Mouse (Mus musculus) kidney, embryonic 15.5 days (tissue): Measurements from ENCODE around the gene Ptpre. TPM values are rescaled to one million over a fixed set of nuclear protein-coding genes. Genes with fewer than 3 reads are reported as not detected.

Experiments
- ATAC-seq: fragments of 200-750 bp; cut with Nextera tagmentation; replicated peaks from 2 replicates; pipeline ENCODE4 v1.8.0; 2017; ENCODE audit warnings: moderate TSS enrichment; ENCODE audit not compliant: low FRiP score
- H3K27ac ChIP-seq: fragments of 300-500 bp; sonication (generic); 2 replicates; pipeline ENCODE4 v1.5.1; 2015; ENCODE audit warnings: mild to moderate bottlenecking, inconsistent platforms
- H3K27me3 ChIP-seq: fragments of 300-500 bp; sonication (generic); 2 replicates; pipeline ENCODE4 v1.6.1; 2015; ENCODE audit warnings: inconsistent platforms
- H3K36me3 ChIP-seq: fragments of 300-500 bp; sonication (generic); 2 replicates; pipeline ENCODE4 v1.6.1; 2015; ENCODE audit warnings: inconsistent platforms
- H3K4me1 ChIP-seq: fragments of 300-500 bp; sonication (generic); 2 replicates; pipeline ENCODE4 v1.6.1; 2015; ENCODE audit warnings: inconsistent platforms
- H3K4me2 ChIP-seq: fragments of 300-500 bp; sonication (generic); 2 replicates; pipeline ENCODE4 v1.6.1; 2015; ENCODE audit warnings: moderate library complexity, mild to moderate bottlenecking, inconsistent platforms
- H3K4me3 ChIP-seq: fragments of 300-500 bp; sonication (generic); replicated peaks from 2 replicates; pipeline ENCODE4 v1.5.1; 2015; ENCODE audit warnings: mild to moderate bottlenecking, inconsistent platforms
- H3K9ac ChIP-seq: fragments of 300-500 bp; sonication (generic); 2 replicates; pipeline ENCODE4 v1.6.1; 2015; ENCODE audit warnings: mild to moderate bottlenecking, inconsistent platforms
- H3K9me3 ChIP-seq: fragments of 300-500 bp; sonication (generic); replicated peaks from 2 replicates; pipeline ENCODE4 v1.6.1; 2016; ENCODE audit warnings: inconsistent platforms
- WGBS: fragments of 180-500 bp; shearing (Covaris S2); methylation state at CpG from one replicate; pipeline ENCODE4 v1.1.7; 2015; ENCODE audit warnings: mixed read lengths; 5-methylcytosine and 5-hydroxymethylcytosine counted together
- polyA plus RNA-seq: library from polyadenylated mRNA; unstranded; fragments of >200 nt; fragmentation: Nextera tagmentation; extraction: Ambion mirVana; gene quantifications from 2 replicates; pipeline ENCODE4 v1.2.1, GENCODE M21; 2015

Ptpre gene
- polyA plus RNA-seq, 1 experiment from 2014 or later: 1.6 TPM

DNA sequence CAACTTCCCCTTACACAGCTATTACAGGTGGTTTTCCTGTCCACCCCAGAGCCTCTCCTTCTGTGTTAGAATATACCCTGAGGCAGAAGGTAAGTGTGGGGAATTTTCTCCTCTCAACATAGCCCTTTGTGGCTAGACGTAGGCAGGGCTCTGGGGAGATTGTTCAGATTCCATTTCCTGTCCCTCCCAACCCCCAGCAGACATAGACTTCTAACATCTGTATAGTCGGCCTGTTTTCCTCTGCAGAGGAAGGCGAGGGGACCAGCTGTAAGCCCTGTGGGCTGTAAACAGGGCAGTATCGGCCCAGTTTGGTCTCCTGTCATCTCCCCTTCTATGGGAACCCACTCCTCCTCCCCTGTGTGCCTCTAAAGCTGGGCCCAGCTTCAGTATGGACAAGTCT, 20.1 kb upstream of the Ptpre start:
- H3K27ac ChIP-seq: no peak overlapping the region
- peaks cover 14% of the 10 kb centered on the region for H3K4me1 ChIP-seq
- 48% methylated on average over 4 of the region's 4 CpGs for WGBS
- H3K27me3 ChIP-seq: no peaks in the 10 kb centered on the region
- H3K9ac ChIP-seq: no peak overlapping the region
- H3K4me3 ChIP-seq: no peak overlapping the region
- no peaks in the 10 kb centered on the region for H3K9me3 ChIP-seq
- H3K4me2 ChIP-seq: no peak overlapping the region
- H3K36me3 ChIP-seq: no peaks in the 10 kb centered on the region
- ATAC-seq: no peak

DNA sequence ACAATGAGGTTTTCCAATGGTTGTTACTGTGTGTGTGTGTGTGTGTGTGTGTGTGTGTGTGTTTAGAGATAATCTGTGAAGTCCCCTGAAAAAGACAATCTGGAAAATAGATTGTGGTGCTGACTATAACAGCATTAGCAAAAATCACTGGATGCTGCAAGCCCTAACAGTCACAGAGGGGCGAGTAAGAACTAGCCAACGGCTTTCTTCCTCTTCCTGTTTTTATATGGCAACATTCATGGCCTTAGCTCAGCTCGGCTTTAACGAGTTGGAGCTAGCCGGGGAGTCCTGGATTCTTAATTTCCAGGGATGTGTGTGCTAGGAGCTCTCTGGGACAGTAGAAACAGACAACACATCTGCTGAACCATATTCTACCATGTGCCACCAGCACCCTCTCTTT, 17.0 kb upstream of the Ptpre start:
- no peak for ATAC-seq
- H3K4me3 ChIP-seq: no peak overlapping the region
- H3K4me1 ChIP-seq: peaks cover 36% of the 10 kb centered on the region
- H3K36me3 ChIP-seq: no peaks in the 10 kb centered on the region
- H3K27ac ChIP-seq: no peak overlapping the region
- H3K9me3 ChIP-seq: no peaks in the 10 kb centered on the region
- no peak overlapping the region for H3K4me2 ChIP-seq
- no peak overlapping the region for H3K9ac ChIP-seq
- H3K27me3 ChIP-seq: no peaks in the 10 kb centered on the region
- 52% methylated on average over 5 of the region's 5 CpGs for WGBS

DNA sequence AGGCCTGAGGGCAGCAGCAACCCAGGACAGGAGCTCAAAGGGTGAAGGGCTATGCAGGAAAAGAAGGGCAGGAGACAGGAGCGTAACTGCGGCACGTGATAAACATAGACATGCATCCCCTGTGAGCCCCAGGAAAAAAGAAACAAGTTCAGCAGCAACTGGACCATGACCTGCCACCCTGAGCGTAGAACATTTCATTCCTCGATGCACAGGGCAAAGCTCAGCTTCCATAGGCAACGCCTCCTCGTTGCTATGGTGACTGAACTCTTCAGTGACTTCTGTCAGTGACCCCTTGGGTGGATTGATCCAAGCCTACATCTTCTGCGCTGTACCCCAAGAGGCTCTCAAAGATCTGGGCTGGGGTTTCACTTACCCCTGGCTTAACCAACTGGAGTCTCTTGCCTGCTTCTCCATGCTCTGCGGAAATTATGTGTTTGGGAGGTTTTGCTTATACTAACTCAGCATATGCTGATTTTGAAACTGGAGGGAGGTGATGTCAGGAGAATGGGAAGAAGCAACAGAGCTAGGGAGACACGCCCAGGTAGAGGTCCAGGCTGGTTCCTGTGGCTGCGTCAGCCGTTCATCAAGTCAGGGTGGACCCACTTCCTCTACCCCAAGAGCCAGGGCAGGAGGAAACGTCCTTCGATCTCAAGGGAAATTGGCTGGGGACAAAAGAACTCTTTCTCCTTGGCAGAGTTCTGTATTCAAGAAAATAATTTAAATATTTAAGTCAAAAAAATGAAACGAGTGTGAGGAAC, 15.3 kb upstream of the Ptpre start:
- H3K4me3 ChIP-seq: no peak overlapping the region
- ATAC-seq: peak; percentile 85
- H3K9me3 ChIP-seq: no peaks in the 10 kb centered on the region
- H3K9ac ChIP-seq: no peak overlapping the region
- 49% methylated on average over 15 of the region's 15 CpGs for WGBS
- no peaks in the 10 kb centered on the region for H3K36me3 ChIP-seq
- H3K27me3 ChIP-seq: no peaks in the 10 kb centered on the region
- H3K4me1 ChIP-seq: peaks cover 36% of the 10 kb centered on the region
- peak overlapping the region; percentile 51 for H3K27ac ChIP-seq
- peak overlapping the region; percentile 1; the same call in 1 of the 2 replicates for H3K4me2 ChIP-seq

DNA sequence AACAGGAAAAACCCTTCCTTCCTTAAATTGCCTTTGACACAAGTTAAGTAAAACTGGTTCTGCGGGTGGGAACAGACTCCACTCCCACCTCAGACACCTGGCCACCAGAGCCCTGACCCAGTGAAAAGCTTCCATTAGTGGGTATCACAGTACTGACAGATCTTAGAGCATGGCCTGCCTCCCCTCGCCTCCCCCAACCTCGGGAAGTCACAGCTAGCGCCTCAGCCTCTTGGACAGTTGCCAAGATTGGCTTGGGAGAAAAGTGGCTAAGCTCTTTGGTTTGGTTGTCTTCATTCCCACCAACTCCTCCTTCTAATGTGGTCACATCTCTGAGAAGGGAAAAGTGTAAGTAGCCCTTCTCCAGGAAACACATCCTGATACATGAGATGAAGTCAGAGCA, 13.3 kb upstream of the Ptpre start:
- H3K4me2 ChIP-seq: no peak overlapping the region
- H3K36me3 ChIP-seq: no peaks in the 10 kb centered on the region
- H3K4me1 ChIP-seq: peaks cover 34% of the 10 kb centered on the region
- peak; percentile 43 for ATAC-seq
- H3K4me3 ChIP-seq: no peak overlapping the region
- peak overlapping the region; percentile 66 for H3K27ac ChIP-seq
- H3K9me3 ChIP-seq: no peaks in the 10 kb centered on the region; the same call in 1 of the 2 replicates
- WGBS: 14% methylated on average over 4 of the region's 4 CpGs
- H3K27me3 ChIP-seq: no peaks in the 10 kb centered on the region
- H3K9ac ChIP-seq: no peak overlapping the region

DNA sequence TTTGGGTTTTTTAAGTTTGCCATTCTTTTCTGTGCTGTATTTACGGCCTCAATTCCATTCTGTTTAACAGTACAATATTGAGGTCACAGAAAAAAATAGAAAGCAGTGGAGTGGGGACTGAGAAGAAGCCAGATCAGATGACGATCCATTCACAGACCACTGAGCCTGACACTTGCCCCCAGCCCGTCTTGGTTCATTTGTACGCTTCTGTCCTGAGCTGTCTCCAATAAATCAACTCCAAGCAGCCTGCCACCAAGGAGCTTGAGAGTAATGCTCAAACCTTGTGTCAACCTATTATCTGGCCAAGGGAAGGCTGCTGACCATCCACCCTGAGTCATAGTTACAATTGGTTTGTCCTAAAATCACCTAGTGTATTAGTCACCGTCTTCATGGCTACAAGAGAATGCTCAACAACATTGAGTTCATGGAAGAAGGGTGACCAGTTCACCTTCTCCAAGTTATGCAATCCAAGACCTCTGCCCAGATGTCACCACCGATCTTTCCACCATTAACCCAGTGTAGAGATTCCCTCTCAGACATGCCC, 12.8 kb upstream of the Ptpre start:
- H3K36me3 ChIP-seq: no peaks in the 10 kb centered on the region
- ATAC-seq: peak; percentile 70
- no peak overlapping the region for H3K9ac ChIP-seq
- no peaks in the 10 kb centered on the region; the same call in 1 of the 2 replicates for H3K9me3 ChIP-seq
- peaks cover 34% of the 10 kb centered on the region for H3K4me1 ChIP-seq
- 42% methylated on average over 6 of the region's 6 CpGs for WGBS
- no peak overlapping the region for H3K4me3 ChIP-seq
- no peaks in the 10 kb centered on the region for H3K27me3 ChIP-seq
- peak overlapping the region; percentile 66 for H3K27ac ChIP-seq
- no peak overlapping the region for H3K4me2 ChIP-seq

DNA sequence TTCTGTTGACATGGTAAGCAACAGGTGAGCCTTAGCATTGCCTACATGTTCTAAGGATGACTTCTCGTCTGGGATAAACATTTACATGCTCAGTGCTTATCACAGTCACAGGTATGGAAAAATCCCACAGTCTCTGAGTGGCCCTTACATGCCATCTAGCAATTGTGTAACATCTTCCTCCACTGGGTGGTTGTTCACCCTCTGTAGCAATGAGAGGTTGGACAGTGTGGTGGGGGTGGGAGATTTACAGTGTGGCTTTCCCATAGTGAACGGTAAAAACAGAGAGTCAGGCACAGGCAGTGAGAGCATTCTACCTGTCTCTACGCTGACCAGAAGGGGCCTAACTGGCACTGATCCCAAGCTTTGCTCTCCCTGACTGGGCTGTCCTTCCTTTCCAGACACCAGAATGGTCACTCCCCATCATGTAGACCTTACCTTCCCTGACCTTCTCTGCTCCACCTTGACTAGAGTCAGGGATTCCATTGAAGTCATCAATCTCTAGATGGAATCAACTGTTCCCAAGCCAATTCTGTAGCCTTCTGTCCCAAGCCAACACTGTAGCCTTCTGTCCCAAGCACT, 10.6 kb upstream of the Ptpre start:
- no peaks in the 10 kb centered on the region for H3K27me3 ChIP-seq
- H3K9me3 ChIP-seq: no peaks in the 10 kb centered on the region; the same call in 1 of the 2 replicates
- H3K4me1 ChIP-seq: peaks cover 27% of the 10 kb centered on the region
- WGBS: 71% methylated on average over 3 of the region's 3 CpGs
- H3K4me2 ChIP-seq: 0 out of 2 replicates have a peak overlapping the region, but pooled peaks have one; percentile 20
- 0 out of 2 replicates have a peak overlapping the region, but pooled peaks have one; percentile 6 for H3K4me3 ChIP-seq
- no peaks in the 10 kb centered on the region for H3K36me3 ChIP-seq
- no peak overlapping the region for H3K27ac ChIP-seq
- H3K9ac ChIP-seq: no peak overlapping the region
- no peak for ATAC-seq

DNA sequence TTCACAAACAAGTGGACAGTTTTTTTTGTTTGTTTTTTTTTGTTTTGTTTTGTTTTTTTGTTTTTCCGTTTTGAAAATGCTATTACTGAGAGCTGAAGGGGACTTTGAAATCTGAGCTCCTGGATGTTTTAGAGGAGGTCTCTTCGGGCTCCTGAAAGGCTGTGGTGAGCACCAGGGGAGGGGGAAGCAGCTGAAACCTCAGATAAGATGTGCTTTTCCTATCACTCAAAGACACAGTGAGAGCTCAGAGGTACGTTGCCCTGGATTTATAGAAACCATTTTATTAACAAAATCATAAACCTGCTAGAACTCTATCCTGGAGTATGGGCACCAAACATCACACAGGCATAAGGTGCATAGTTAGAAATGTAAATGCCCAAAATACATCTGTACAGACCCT, 10.1 kb upstream of the Ptpre start:
- Histone ChIP-seq H3K27me3 (no peaks in the 10 kb centered on the region), H3K36me3 (no peaks in the 10 kb centered on the region), H3K9me3 (no peaks in the 10 kb centered on the region; the same call in 1 of the 2 replicates), H3K4me1 (peaks cover 22% of the 10 kb centered on the region), H3K27ac (no peak overlapping the region), H3K9ac (no peak overlapping the region), H3K4me2 (0 out of 2 replicates have a peak overlapping the region, but pooled peaks have one; percentile 20), H3K4me3 (peak overlapping the region; percentile 6; the same call in 1 of the 2 replicates)
- ATAC-seq: no peak
- 47% methylated on average over 3 of the region's 3 CpGs for WGBS

DNA sequence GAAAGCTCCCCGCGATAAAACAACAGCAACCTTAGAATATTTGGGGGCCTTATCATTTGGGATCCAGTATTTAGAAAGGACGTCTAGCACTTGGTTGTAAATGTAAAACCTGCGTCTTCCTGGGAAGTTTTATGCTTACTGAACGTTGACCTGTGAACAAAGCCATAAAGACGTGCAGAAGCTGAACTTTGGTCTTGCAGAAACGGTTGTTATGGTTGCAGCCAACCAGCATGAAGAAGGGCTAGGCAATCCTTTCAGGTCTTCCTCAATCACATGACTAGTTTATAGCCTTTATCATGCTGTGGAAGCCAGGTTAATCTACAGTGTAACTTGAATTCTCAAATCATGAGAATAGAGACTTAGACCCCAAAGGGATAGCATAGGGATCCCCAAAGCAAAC, 8.8 kb upstream of the Ptpre start, which contains the start of gene Clrn3:
Gene Clrn3, minus strand, starts transcription at position 140 of the 400 bp plus-strand sequence.
- H3K36me3 ChIP-seq: no peaks in the 10 kb centered on the region
- H3K9ac ChIP-seq: no peak within 1 kb of the TSS
- 0 out of 2 replicates have a peak within 1 kb of the TSS, but pooled peaks have one; percentile 30 for H3K27ac ChIP-seq
- ATAC-seq: peak; percentile 47
- no peaks in the 10 kb centered on the region; the same call in 1 of the 2 replicates for H3K9me3 ChIP-seq
- WGBS: 52% methylated on average over 7 of the region's 7 CpGs
- no peak within 1 kb of the TSS for H3K4me2 ChIP-seq
- no peaks in the 10 kb centered on the region for H3K27me3 ChIP-seq
- no peak within 1 kb of the TSS; the same call in 1 of the 2 replicates for H3K4me3 ChIP-seq
- H3K4me1 ChIP-seq: peaks cover 13% of the 10 kb centered on the region

DNA sequence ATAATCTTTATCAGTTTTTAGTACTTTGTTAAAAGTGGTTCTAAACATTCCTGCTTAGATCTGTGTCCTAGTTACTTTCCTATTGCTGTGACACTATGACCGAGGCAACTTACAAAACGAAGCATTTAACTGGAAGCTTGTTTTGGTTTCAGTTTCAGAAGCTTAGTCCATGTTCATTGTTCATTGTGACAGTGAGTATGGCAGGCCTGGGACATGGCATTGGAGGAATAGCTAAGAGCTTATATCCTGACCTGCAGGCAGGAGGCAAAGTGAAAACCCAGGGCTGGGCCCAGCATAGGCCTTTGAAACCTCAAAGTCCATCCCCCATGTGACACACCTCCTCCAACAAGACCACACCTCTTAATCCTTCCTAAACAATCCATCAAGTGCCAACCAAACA, 8.2 kb upstream of the Ptpre start:
- Histone ChIP-seq H3K4me2 (no peak overlapping the region), H3K36me3 (no peaks in the 10 kb centered on the region), H3K9me3 (no peaks in the 10 kb centered on the region; the same call in 1 of the 2 replicates), H3K27me3 (no peaks in the 10 kb centered on the region), H3K9ac (no peak overlapping the region), H3K27ac (no peak overlapping the region), H3K4me1 (peaks cover 7% of the 10 kb centered on the region), H3K4me3 (no peak overlapping the region)
- ATAC-seq: no peak
- WGBS: 83% methylated on average over 2 of the region's 2 CpGs

DNA sequence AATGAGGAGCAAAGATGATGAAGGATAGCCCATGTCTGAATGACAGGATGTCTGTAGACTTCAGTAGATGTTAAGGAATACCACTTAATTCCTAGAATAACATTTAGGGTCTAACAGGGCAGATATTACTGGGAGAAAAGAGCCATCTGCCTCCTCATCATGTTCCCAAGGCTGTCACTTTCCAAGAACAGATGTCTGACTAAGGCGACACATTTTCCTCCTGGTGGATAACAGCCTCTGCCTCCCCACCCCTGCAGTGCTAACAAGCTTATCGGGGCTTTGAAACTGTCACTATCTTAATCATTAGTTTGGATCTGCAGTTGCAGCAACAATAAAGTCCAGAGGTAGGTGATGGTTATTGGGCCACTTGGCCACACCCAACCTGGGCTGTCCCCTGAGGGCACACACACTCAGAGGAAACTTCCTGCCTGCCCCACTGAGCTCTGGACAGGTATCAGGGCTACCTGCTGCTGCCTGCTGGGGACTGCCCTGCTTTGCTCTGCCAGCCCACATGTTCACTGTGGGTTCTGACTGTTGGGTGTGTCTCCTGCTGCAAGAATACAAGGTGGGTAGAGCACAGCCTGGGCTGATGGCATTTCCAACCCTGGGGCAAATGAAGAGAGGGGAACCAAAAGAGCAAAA, 2.6 kb upstream of the Ptpre start:
- Histone ChIP-seq H3K27me3 (peaks cover 20% of the 10 kb centered on the region), H3K9me3 (no peaks in the 10 kb centered on the region), H3K9ac (no peak overlapping the region), H3K4me2 (no peak overlapping the region), H3K4me1 (peaks cover 10% of the 10 kb centered on the region), H3K4me3 (no peak overlapping the region), H3K36me3 (no peaks in the 10 kb centered on the region), H3K27ac (no peak overlapping the region)
- WGBS: 42% methylated on average over 2 of the region's 2 CpGs
- ATAC-seq: no peak

DNA sequence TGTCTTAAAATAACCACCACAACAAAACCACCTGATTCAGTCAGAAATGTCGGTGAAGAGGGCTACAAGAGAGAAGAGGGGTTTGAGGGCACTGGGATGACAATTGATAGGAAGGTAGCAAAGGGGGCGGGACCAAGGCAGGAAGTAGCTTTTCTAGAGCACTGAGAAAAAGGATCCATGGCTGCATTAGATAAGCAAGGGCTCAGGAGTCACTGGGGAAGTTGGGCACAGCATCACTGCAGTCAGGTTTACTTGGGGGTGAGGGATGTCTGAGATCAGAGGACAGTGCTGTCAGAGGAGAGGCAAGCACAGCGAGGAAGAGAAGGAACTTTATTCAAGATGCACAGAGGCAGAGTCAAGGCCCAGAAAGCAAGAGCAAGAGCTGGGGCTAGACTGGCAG, 1.4 kb upstream of the Ptpre start:
- ATAC-seq: no peak
- Histone ChIP-seq H3K27me3 (peaks cover 28% of the 10 kb centered on the region), H3K4me3 (no peak overlapping the region), H3K9me3 (no peaks in the 10 kb centered on the region), H3K27ac (no peak overlapping the region), H3K36me3 (no peaks in the 10 kb centered on the region), H3K4me1 (peaks cover 10% of the 10 kb centered on the region), H3K9ac (no peak overlapping the region), H3K4me2 (no peak overlapping the region)
- WGBS: 87% methylated on average over 3 of the region's 3 CpGs
